22 mouse cellular contexts compared by ENCODE assay signal in the genomic region with DNA sequence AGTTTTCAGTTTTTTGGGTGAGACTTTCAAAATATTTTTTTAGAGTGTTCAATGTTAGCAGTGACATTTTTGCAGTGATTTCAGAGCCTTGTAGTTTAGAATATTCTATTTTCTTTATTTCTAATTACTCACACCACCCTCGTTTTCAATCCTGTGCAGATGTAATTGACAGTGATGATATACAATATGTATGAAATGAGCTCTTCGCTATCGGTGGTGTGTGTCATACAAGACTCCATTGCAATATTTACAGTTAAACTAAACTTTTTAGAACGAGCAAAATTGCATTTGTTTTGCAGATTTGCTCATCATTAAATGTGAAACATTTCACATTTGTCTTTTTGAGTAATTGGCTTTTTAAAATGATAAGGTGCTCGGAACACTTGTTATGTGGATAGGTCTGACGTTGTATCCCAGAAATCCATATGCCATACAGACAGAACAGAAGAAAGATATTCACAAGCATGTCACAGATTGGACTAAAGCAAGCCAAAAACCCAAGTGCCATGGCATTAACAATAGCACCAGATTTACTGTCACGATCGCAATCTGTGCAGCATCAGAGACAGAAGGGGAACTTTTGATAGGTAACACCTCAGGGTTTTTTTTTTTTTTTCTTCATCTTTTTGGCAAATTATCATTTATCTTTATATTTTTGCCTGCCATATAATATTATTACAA.
DNase-seq lines count a peak whose midpoint lies in the region; ATAC-seq and TF ChIP-seq lines count a peak whose summit lies in the region.
"Had no signal": no experiment of that assay in that cellular context is flagged by ENCODE, and none has a peak within 500 bp of the region (broad histone marks: within the 10 kb centered on the region; RNA-seq: fewer than 3 reads in every experiment).

No protein-coding gene starts in this region.

- 47% methylated on average over 8 of the region's 8 CpGs for WGBS in forebrain, embryonic 16.5 days

- H3K4me1 ChIP-seq in forebrain, embryonic 16.5 days (replicated peaks; ENCODE audit: control insufficient read depth, insufficient read depth, low read length): no peaks in the 10 kb centered on the region
- H3K4me1 ChIP-seq: embryonic facial prominence, embryonic 13.5 days; heart, embryonic 13.5 days; hindbrain, embryonic 13.5 days; limb, embryonic 12.5 days; liver, embryonic 12.5 days; megakaryocyte, embryonic 14.5 days had no signal

- peak; percentile 96 for ATAC-seq in forebrain, embryonic 16.5 days
- ATAC-seq: activated CD4-positive, CD25-positive, alpha-beta regulatory T cell, adult 4 months; inflammation-experienced regulatory T-cells, adult 6 months; liver, embryonic 12.5 days; Patski had no signal

- H3K27me3 ChIP-seq in forebrain, embryonic 16.5 days (replicated peaks; ENCODE audit: control insufficient read depth, insufficient read depth, low read length): no peaks in the 10 kb centered on the region
- H3K27me3 ChIP-seq: embryonic facial prominence, embryonic 13.5 days; heart, embryonic 13.5 days; hindbrain, embryonic 13.5 days; limb, embryonic 12.5 days; liver, embryonic 12.5 days; megakaryocyte, embryonic 14.5 days had no signal

- no peaks in the 10 kb centered on the region for H3K9me3 ChIP-seq in forebrain, embryonic 16.5 days (ENCODE audit: control insufficient read depth, low read length)
- H3K9me3 ChIP-seq: embryonic facial prominence, embryonic 13.5 days; heart, embryonic 13.5 days; hindbrain, embryonic 13.5 days; limb, embryonic 12.5 days; liver, embryonic 12.5 days; megakaryocyte, embryonic 14.5 days had no signal

- no peak overlapping the region for H3K4me3 ChIP-seq in left cerebral cortex, adult 2 months
- H3K4me3 ChIP-seq in forebrain, embryonic 16.5 days (replicated peaks; ENCODE audit: low read length): no peak overlapping the region
- H3K4me3 ChIP-seq in layer of hippocampus, adult 2 months: no peak overlapping the region
- H3K4me3 ChIP-seq: embryonic facial prominence, embryonic 13.5 days; heart, embryonic 13.5 days; hindbrain, embryonic 13.5 days; limb, embryonic 12.5 days; liver, embryonic 12.5 days; megakaryocyte, embryonic 14.5 days had no signal

- H3K9ac ChIP-seq in forebrain, embryonic 16.5 days (replicated peaks; ENCODE audit: low read depth, low read length): no peak overlapping the region
- H3K9ac ChIP-seq: embryonic facial prominence, embryonic 13.5 days; heart, embryonic 13.5 days; hindbrain, embryonic 13.5 days; limb, embryonic 12.5 days; liver, embryonic 12.5 days had no signal

- H3K4me2 ChIP-seq in forebrain, embryonic 16.5 days (ENCODE audit: low read length): no peak overlapping the region
- H3K4me2 ChIP-seq: embryonic facial prominence, embryonic 13.5 days; heart, embryonic 13.5 days; hindbrain, embryonic 13.5 days; limb, embryonic 12.5 days; liver, embryonic 12.5 days had no signal

- no peak for TF ChIP-seq CTCF in left cerebral cortex, adult 2 months (IDR thresholded peaks at IDR 0.05)
- no peak for TF ChIP-seq CTCF in layer of hippocampus, adult 2 months (conservative IDR thresholded peaks at IDR 0.05)

- no peaks in the 10 kb centered on the region for H3K36me3 ChIP-seq in forebrain, embryonic 16.5 days (ENCODE audit: control insufficient read depth, insufficient read depth)
- H3K36me3 ChIP-seq: embryonic facial prominence, embryonic 13.5 days; heart, embryonic 13.5 days; hindbrain, embryonic 13.5 days; limb, embryonic 12.5 days; liver, embryonic 12.5 days had no signal

- intact Hi-C loops in left cerebral cortex, adult 2 months (cut with DNase I): no loop called here
- intact Hi-C loops in left cerebral cortex, postnatal 36 days (cut with DNase I): no loop called here

- H3K27ac ChIP-seq in left cerebral cortex, adult 2 months: peak overlapping the region; percentile 70
- no peak overlapping the region for H3K27ac ChIP-seq in forebrain, embryonic 16.5 days (ENCODE audit: low read length)
- H3K27ac ChIP-seq in layer of hippocampus, adult 2 months: peak overlapping the region; percentile 89
- H3K27ac ChIP-seq: embryonic facial prominence, embryonic 13.5 days; heart, embryonic 13.5 days; hindbrain, embryonic 13.5 days; limb, embryonic 12.5 days; liver, embryonic 12.5 days had no signal

- no peak for DNase-seq in left cerebral cortex, adult 2 months (ENCODE audit: extremely low spot score in 1 of 2, low spot score in 2 of 2)
- DNase-seq in left cerebral cortex, postnatal 36 days (ENCODE audit: low spot score in 2 of 2): no peak
- DNase-seq in layer of hippocampus, adult 2 months (ENCODE audit: low spot score in 2 of 2): peak; percentile 68 to 73
- peak; percentile 71 for DNase-seq in telencephalon, adult 2 months (ENCODE audit: low read depth, low spot score)
- no peak for DNase-seq in T-cell, adult 2 months (ENCODE audit: low spot score)
- no peak for DNase-seq in embryo, embryonic 10 days (ENCODE audit: low spot score)
- DNase-seq: adrenal gland, postnatal 10 days; heart, adult 18-20 months; kidney, adult 8-10 months; kidney, postnatal 14 days; lung, adult 2 months; right cerebral cortex, postnatal 4 days had no signal

Comparison
In these comparisons a context has a peak if more than half of its experiments do, and no peak if none do; other contexts are left out.
1. DNase-seq: peak in layer of hippocampus, adult 2 months (2 of 2) and telencephalon, adult 2 months (single experiment); none in left cerebral cortex, adult 2 months (0 of 2), left cerebral cortex, postnatal 36 days (0 of 2), T-cell, adult 2 months (single experiment) and embryo, embryonic 10 days (single experiment).